Mouse (Mus musculus) naive thymus-derived CD4-positive, alpha-beta T cell, adult 5 months (primary cell): ENCODE measurements around the gene Znrd1as. TPM values are rescaled to one million over a fixed set of nuclear protein-coding genes. Genes with fewer than 3 reads are reported as not detected.

Experiments
- polyA plus RNA-seq: library from polyadenylated mRNA; unstranded; fragments of 100-300 nt; shearing (Covaris generic); gene quantifications from one replicate; pipeline ENCODE4 v1.2.1, GENCODE M21; 2017

Gene Znrd1as
- 1.2 TPM for polyA plus RNA-seq

DNA sequence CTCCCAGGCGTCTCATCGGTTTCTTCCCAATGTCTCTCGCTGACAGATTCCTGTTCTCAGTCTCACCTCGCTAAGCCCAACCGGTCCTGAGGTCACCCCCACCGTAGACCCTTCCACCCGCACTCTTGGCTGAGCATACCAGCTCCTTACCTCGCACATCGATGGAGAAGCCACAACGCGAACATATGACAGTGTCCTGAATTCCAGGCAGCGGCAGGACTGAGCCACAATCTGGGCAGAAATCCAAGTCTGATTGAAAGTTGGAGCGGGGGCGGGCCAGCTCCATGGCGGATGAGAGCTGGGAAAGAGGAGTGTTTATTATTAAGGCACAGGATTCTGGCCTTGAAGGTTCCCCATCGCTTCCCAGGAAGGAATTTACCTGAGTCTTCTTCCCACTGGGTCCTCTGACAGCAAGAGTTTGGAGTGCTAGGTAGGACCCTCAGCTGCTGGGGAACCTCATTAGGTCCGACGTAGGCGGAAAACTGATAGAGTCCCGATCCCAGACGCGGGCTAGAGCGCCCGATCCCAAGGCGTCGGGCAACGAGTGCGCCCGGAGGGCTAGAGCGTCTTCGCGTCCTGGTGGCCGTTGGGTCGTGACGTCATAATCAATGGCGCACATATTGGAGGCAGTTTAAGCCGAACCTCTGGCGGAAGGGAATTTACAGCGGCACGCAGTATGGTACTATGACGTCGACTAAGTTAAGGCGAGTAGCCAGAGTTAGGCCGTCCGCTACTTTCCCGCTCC, at the start of gene Znrd1as, which contains the start of gene Znrd1:
Znrd1as (plus strand) TSS at position 594 of the 745 bp plus-strand sequence.
Znrd1 (minus strand) TSS at position 561 of the 745 bp plus-strand sequence.

DNA sequence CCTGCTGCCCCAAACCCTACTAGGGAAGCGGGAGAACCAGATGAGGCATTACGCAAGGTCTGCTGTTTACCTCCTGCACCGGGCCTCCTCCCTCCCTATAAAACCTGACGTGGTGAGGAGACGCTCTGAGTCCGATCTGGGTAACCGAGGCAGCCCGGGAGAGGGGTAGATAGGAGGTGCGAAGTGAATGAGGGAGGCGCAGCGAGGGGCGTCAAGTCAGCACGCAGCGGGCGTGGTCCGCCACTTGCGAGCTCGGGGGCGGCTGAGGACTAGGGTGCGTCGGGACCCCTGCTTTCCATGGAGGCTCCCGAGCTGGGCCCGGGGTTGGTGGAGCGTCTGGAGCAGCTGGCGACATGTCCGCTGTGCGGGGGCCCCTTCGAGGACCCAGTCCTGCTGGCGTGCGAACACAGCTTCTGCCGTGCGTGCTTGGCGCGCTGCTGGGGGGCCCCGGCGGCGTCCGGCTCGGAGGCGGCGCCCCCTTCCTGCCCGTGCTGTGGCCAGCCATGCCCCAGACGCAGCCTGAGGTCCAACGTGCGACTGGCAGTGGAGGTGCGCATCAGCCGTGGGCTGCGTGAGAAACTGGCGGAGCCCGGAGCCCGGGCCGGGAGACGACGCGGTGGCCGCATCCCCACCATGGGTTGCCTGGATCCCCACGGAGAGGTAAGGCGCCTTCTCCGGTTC, 15.5 kb upstream of the Znrd1as start, which contains the start of gene Rnf39:
Rnf39 (plus strand) TSS at position 128 of the 681 bp plus-strand sequence.

DNA sequence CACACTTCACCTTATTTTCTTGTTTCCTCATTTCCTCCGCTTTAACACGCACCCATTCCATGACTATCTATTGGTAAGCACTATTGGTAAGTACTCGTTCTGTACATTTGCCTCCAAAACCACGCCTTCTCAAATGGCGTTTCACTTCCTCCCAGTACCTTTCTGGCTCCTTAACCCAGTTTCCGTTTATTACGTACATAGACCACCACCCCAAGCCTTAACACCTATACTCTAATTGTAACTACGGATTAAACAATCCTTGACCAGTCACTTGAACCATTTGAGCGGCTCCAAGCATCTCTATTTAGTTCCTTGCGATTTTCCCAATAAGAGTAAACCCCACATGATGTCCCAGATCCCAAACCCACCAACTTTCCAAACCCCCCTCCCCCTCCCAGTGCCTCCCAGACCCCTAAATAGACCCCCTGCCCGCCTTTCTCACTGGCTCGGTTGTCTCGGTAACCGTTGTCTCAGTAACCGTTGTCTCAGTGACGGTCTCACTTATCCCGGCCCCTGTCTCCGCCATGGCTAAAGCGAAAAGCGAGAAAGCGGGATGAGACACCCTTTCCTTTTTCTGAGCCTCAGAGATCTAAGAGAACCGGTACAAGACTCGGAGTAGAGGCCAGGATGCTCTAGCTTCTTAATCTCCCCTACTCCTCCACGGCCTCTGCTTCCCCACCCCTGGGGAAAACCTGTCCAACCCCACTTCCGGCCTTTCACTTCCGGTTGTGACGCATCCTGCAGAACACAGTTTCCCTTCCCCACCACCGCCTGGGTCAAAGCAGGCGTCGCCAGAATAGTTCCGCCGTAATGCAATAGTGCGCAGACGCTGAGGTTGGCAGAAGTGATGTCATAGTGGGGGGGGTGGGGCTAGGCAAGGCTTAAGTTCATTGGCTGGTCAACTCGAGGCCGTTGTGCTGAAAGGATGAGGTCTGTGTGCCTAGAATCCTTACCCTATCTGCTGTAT, 7.1 kb upstream of the Znrd1as start, which contains the start of gene Ppp1r11:
Ppp1r11 (minus strand) TSS at position 761 of the 967 bp plus-strand sequence.

DNA sequence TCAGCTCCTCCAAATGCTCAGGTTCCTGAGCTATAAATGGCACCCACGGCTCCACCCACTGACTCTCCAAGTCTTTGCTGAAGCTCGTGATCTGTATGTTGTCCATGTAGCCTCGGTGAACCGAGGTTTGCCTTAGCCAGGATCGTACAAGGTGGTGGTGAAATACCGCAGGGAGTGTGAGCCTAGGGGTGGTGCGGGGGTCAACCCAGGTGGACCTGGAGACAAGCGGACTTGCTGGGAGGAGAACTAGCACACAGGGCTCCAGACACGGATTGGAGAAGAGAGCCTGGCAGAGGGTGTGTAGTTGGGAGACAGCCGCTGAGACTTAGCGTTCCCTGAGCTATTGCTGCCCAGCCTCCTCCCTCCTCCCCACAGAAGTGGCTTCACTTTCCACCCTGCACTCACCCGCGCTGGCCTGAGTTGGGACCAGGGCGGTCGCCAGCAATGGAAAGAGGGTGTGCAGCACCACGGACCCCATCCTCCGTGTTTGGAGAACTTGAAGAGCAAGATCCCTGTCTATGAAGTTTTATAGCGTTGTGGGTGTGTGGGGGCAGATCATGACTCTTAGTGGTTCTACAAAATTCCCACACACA, 22.9 kb downstream of the Znrd1as start, which contains the start of gene 2410137M14Rik:
2410137M14Rik (minus strand) TSS at position 17 of the 593 bp plus-strand sequence.

DNA sequence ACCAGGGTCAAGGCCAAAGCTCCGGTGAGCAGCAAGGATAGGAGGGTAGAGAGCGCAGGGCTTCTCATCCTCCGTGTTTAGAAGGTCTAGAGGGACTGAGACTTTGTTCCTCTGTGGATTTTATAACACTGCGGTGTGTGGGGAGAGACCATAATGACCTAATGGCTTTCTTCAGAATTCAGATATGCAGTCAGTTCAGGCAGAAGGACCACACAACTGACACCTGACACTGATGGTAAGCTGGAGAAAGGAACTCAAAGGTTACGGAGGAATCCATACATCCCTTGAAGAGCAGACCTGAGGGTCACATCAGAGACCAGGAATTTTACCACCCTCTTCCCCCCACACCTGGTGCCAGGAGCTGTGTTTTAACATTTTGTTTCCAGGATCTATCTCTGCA, 31.0 kb downstream of the Znrd1as start, which contains the start of gene H2-M5:
H2-M5 (minus strand) TSS at position 101 of the 400 bp plus-strand sequence.

DNA sequence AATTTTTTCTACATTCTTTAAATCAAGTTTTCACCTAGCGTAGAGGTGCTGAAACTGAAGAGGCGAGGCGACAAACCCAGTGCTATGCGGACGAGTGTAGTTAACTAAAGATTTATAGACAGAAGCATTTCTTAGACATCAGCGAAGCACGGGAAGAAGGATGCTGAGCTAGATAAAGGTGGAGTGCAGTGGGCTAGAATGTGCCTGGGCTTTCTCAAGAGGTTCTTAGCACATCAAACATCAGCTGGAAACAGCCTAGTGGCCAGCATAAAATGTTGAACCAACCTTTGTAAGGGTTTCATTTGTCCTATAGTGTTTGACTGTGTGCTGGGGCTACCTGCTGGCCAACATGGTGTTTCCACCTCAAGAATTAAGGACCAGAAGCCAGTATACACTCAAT, 42.5 kb downstream of the Znrd1as start, which contains the start of gene Zfp57:
Zfp57 (plus strand) TSS at position 301 of the 400 bp plus-strand sequence.

Other genes with a start within 250 kb of the Znrd1as start
- gene H2-M10.5, start 185.7 kb upstream of the Znrd1as start, polyA plus RNA-seq: not detected
- gene H2-M10.6, start 146.4 kb upstream of the Znrd1as start, polyA plus RNA-seq: not detected
- 141 TPM for gene Trim26, start 121.5 kb upstream of the Znrd1as start, polyA plus RNA-seq
- gene Trim15, start 91.4 kb upstream of the Znrd1as start, polyA plus RNA-seq: 0.26 TPM
- not detected for gene Trim10, start 89.0 kb upstream of the Znrd1as start, polyA plus RNA-seq
- not detected for gene Trim40, start 68.5 kb upstream of the Znrd1as start, polyA plus RNA-seq
- gene Trim31, start 60.5 kb upstream of the Znrd1as start, polyA plus RNA-seq: not detected
- gene Rnf39, start 15.7 kb upstream of the Znrd1as start, polyA plus RNA-seq: 0.53 TPM
- gene Ppp1r11, start 6.9 kb upstream of the Znrd1as start, polyA plus RNA-seq: 108 TPM
- 99.8 TPM for gene Znrd1, start within 50 bp of the Znrd1as start, polyA plus RNA-seq
- gene 2410137M14Rik, start 22.6 kb downstream of the Znrd1as start, polyA plus RNA-seq: not detected
- not detected for gene H2-M5, start 30.9 kb downstream of the Znrd1as start, polyA plus RNA-seq
- gene Zfp57, start 42.6 kb downstream of the Znrd1as start, polyA plus RNA-seq: not detected
- not detected for gene Mog, start 64.8 kb downstream of the Znrd1as start, polyA plus RNA-seq
- gene Gabbr1, start 87.4 kb downstream of the Znrd1as start, polyA plus RNA-seq: 15.7 TPM
- gene Olfr90, start 129.9 kb downstream of the Znrd1as start, polyA plus RNA-seq: 0.16 TPM
- gene Olfr91, start 139.7 kb downstream of the Znrd1as start, polyA plus RNA-seq: not detected
- not detected for gene Olfr92, start 161.5 kb downstream of the Znrd1as start, polyA plus RNA-seq
- gene Olfr93, start 202.9 kb downstream of the Znrd1as start, polyA plus RNA-seq: not detected
- gene Ubd, start 235.3 kb downstream of the Znrd1as start, polyA plus RNA-seq: not detected
- not detected for gene Olfr94, start 242.4 kb downstream of the Znrd1as start, polyA plus RNA-seq